Mouse (Mus musculus) adrenal gland, adult 8-10 months (tissue): ENCODE measurements around the gene Tcf12. TPM values are rescaled to one million over a fixed set of nuclear protein-coding genes. Genes with fewer than 3 reads are reported as not detected.

Source experiments
- DNase-seq: peaks from one replicate; pipeline ENCODE4 v3.0.0; 2022
- total RNA-seq, 4 experiments: library from RNA; stranded (reverse); gene quantifications; 2 replicates each; pipeline ENCODE4 v1.2.4; 2022

Gene Tcf12
- total RNA-seq, 4 experiments from 2014 or later, result 75.8 to 118 (median 89.1) TPM

DNA sequence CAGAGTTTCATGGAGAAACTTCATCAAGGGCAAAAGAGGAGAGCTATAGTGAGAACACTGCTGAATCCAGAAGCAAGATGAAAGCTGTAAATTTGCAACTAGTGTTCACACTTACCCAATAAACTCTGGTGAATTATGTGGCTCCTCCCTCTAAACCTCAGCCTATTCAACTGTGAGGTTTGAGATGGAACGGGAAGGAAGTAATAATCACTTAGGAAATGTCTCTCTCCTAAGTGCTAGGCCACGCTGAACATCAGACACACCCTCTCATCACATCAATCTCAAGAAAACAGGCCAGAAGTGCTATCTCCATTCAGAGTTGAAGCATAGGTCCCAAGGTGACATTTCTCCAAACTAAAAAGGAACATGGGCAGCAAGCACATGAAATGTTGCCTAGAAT is 131.1 kb downstream of the Tcf12 start:
- no peak for DNase-seq

DNA sequence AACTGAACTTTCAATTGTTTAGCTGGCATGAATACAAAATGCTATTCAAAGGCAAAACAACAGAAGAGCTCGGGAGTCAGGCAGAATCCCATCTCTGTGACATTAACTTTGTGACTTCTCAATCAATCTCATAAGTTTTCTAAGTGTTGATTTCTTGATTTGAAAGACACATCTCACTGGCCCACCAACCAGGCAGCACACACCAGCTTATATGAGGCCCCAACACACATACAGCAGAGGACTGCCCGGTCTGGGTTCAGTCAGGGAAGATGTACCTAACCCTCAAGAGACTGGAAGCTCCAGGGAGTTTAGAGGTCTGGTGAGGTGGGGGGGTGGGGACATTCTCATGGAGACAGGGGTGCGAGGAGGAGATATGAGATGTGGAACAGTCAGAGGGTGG is 132.8 kb downstream of the Tcf12 start:
- DNase-seq, result no peak

DNA sequence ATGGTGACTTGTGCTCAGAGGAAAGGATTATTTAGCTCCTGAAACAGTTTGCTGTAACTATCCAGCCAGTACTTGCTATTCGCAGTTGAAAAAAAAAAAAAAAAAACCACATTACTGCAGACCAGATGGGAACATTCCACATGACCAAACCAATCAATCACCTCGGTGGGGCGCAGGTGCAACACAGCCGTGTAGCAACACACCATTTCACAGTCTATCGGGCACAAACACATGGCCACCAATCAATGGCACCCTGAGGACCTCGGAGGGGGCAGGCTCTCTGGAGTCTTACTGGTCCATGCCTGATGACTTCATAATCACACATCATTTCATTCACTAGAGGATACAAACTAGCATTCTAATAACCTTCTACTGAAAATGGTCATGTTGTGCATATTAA is 135.6 kb downstream of the Tcf12 start:
- no peak for DNase-seq

- DNase-seq, result no peak
Observed at GRCm38 (mm10) chr9:71975141-71975540, 136.5 kb downstream of the Tcf12 start.

- no peak for DNase-seq
Observed at GRCm38 (mm10) chr9:71974541-71974959, 137.1 kb downstream of the Tcf12 start.

DNA sequence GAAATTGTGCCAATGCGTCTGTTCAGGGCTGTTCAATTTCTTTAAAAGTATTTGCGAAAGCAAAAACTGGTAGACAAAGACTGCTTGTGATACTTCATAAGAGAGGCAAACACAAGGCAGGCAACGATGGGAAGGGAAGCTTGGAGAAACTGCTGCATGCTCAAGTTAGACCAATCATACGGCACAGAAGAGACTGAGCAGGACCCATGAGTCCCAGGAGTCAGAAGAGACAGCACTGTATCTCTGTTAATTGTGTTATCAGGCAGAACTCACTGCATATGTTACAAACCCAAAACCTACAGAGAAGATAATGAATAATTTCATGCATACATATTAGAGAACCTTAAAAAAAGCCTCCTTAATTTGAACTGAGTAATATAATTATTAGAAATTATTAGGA is 147.6 kb downstream of the Tcf12 start:
- DNase-seq, result no peak

- DNase-seq, result no peak
Observed at GRCm38 (mm10) chr9:71960026-71960396, 151.7 kb downstream of the Tcf12 start.

- no peak for DNase-seq
Observed at GRCm38 (mm10) chr9:71959259-71960025, 152.2 kb downstream of the Tcf12 start.

- DNase-seq, result no peak
Observed at GRCm38 (mm10) chr9:71953217-71953616, 158.5 kb downstream of the Tcf12 start.

- DNase-seq, result no peak
Observed at GRCm38 (mm10) chr9:71952621-71953076, 159.0 kb downstream of the Tcf12 start.

DNA sequence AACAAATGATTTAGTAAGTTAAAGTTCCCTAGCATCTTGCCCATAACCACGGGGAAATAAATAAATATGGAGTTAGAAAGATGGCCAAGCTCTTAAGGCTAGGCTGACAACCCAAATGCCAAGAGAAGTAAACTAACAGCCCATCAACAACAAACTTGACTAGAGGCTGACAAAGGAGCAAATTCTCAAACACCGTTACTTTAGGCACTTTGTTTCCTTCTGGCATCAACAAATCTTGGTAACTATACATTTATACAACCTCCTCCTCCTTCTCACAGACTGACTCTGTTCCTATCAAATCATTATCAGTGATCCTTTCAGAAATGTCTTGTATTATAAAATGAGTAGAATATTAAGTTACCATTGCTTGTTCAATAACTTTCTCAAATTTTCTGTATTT is 159.7 kb downstream of the Tcf12 start:
- no peak for DNase-seq

DNA sequence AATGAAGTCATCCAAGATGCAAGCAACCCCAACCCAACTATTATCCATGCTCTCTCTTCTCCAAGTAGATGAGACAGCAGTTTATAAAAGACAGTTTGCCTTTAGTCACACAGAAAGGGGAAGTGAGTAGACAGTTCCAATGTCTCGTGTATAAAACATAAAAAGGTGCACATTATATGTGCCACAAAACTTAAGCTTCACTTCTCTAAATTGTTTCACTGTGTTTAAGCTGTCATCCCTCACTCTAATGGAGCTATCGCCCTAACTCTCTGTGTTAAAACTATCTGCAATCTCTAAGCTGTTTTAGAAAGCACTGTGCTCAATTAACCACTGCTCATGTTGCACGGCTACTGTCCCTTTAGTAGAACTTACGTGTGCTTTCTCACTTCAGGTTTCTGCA is 160.3 kb downstream of the Tcf12 start:
- no peak for DNase-seq

DNA sequence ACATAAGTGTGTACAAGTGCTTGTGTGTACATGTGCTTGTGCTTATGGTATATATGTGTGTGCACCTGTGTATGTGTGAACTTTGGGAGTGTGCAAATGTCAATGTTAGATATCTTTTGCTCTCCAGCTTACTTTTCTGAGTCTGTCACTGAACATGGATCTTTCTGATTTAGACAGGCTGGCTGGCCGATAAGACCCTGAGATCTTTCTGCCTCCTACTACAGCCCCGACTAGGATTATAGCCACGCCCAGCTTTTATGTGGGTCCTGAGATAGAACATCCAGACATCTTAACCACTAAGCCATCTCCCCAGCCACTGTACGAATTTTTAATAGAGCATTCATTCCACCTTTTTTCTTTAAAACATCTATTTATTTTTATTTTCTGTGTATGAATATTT is 166.9 kb downstream of the Tcf12 start:
- no peak for DNase-seq

GRCm38 (mm10) chr9:71942424-71942823 is 169.2 kb downstream of the Tcf12 start:
- no peak for DNase-seq

DNA sequence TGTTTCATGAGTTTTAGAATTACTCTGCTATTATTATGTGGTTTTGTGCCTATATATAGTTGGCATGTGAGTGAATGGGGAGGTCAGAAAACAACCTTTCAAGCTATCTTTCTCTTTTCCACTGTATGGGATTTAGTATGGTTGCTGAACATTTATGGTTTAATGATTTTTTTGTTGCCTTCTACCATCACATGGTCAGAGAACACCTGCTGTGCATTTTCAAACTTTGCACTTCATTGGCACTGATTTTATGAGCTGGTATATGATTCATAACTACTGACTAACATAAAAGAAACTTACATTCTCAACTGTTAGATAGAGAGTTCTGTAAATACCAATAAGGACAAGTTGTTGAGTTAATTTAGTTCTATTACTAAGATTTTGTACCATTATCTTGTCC is 171.7 kb downstream of the Tcf12 start:
- no peak for DNase-seq

DNA sequence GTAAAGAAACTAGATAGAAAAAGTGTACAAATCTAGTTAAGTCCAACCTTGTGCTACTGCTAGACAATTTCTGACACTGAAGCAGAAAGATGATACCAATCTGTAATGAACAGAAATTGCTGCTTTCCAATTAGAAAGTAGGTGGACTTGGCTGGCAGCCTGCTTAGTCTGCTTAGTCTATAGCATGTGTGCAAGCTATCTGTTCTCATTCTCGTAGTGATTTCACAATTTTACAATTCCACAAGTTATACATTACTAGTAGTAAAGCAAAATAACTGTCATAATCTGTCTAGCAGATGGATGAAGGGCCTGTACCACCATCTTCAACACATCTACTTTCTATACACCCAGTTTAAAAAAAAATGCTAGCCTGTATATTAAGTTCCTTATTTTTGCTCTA is 175.5 kb downstream of the Tcf12 start:
- DNase-seq, result no peak

- no peak for DNase-seq
Observed at GRCm38 (mm10) chr9:71934833-71935232, 176.8 kb downstream of the Tcf12 start.

DNA sequence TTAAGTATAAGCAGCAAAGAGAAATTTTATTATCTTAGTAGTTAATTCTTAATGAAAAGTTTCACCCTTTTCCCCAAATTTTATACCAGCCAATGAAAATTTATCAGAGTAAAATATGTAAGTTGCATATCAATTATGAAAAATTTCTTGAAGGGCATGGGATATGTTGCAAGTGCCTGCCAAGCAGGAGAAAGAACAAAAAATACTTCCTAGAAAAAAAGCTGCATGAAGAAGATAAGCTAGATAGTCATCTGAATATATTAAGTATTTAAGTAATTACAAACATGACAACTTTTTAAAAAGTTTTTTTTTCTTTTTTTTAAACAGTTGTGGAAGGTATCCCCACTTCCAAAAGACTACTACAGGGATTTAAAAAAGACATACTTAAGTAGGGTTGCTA is 179.7 kb downstream of the Tcf12 start:
- DNase-seq, result no peak

- no peak for DNase-seq
Observed at GRCm38 (mm10) chr9:71931358-71931715, 180.3 kb downstream of the Tcf12 start.

GRCm38 (mm10) chr9:71930431-71931357 is 181.0 kb downstream of the Tcf12 start:
- DNase-seq, result no peak

DNA sequence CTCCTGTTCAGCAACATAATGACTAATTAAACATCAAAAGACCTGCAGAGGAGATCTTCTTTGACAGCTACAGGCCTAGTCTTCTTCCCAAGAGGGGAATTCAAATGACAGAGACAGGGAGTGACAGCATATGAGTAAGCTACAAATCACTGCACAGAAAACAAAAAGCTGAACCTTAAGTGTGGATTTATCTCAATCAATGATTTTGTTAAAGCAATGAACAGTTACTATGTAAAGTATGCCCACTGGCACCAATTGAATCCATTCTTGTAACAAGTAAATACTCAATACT is 195.1 kb downstream of the Tcf12 start:
- DNase-seq, result no peak

GRCm38 (mm10) chr9:71915871-71916661 is 195.6 kb downstream of the Tcf12 start:
- DNase-seq, result no peak

DNA sequence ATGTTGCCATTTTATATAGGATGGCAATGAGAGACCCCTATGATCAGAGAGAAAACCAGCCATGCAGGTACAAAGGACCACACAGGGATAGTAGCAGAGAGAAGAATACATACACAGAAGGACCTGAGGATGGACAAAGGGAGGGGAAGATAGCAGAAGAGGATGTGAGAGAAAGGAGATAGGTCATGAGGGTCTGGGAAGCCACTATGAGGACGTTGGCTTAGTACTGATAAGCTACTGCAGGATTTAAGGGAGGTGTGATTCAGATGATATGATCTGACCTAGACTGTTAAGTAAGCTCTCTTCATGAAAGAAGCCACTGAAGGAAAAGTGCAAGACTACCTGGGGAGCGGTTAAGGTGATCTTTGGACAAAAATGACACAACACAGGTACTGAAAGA is 205.1 kb downstream of the Tcf12 start:
- DNase-seq, result no peak
